Mouse (Mus musculus): ENCODE results near the gene Hkdc1.
A peak's percentile ranks its signal among the peaks of the same experiment; 100 is the strongest.

Hkdc1 gene

DNA sequence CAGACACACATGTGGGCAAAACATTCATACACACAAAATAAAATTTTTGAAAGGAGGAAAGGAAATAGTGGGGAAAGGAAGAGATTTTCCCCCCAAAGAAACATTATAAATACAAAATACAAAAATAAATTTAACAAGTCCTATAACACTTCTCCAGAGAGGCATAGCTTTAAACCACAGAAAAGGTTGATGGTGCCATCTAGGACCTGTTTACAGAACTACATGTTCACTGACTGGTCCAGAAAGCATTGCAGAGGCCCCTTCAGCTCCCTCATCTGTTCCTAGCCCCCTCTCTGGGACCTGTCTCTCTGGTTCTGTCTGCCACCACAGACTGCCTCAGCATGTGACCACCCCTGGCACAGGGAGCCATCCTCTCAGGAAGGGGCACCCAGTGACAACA, 41.4 kb downstream of the Hkdc1 start:
- DNase-seq (ENCODE audit: extremely low spot score, low spot score) = no peak

DNA sequence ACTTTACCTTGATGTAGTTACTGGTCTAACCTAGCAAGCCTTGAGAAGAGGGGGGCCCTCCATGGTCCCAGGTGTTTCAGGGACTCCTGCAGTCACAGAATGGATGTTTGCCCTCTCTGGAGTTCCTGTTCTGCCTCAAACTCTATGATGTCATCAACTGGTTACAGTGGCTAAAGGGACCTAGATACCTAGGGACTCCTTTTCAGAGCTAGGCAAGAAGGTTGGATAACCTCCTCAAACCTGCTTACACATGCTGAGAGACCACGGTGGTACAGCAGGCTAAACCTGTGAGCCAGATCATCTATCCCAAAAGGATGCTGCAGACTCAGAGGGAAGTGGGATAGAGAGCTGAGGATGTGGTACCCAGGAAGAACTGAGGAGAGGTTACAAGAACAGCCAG, 42.5 kb downstream of the Hkdc1 start, which contains the start of gene Hk1:
Gene Hk1 (minus strand): TSS at position 101 of the 400 bp plus-strand sequence.
- no peak for DNase-seq (ENCODE audit: extremely low spot score, low spot score)

DNA sequence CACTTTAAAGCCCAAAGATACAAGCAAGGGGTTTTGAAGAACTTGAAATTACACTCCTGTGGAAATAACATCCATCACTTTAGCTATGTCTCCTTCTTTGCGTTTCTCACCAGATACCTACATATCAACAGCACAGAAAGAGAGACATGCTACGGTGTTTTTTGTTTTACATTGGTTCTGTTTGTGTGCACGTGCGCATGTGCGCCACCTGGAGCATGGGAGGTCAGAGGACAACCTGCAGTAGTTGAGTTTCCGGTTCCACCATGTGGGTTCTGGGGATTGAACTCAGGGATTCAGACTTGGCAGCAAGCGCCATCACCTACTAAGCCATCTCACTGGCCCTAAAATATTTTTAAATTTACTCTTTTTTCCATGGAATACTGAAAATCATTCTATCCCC, 63.5 kb downstream of the Hkdc1 start:
- no peak for DNase-seq (ENCODE audit: extremely low spot score, low spot score)

DNA sequence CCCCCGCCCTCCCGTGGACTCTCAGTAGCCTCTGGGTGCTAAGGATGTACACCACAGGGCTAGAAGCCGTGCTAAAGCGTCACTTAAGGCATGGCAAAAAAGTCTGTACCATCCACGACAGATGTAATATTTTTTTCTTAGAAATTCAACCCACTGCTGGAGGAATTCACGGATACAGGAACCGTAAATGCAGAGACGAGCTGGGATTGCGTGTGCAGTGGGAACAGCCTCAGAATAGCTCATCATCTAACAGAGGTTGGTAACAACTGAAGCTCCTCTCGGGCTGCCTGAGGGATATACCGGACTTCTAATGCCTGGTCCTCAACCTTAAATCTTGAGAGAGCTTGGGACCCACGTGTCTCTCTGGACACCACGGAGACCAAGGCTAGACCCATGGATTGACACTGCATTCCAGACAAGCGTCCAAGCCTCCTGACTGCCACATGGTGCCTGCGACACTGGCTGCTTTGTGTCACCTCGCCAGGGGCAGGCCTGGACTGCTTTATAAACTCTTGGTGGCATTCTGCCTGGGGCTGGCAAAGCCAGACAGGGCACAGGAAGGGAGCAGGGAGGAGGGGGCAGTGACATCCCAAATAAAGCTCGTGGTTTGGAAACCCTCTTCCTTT, 66.1 kb downstream of the Hkdc1 start:
- no peak for DNase-seq (ENCODE audit: extremely low spot score, low spot score)

DNA sequence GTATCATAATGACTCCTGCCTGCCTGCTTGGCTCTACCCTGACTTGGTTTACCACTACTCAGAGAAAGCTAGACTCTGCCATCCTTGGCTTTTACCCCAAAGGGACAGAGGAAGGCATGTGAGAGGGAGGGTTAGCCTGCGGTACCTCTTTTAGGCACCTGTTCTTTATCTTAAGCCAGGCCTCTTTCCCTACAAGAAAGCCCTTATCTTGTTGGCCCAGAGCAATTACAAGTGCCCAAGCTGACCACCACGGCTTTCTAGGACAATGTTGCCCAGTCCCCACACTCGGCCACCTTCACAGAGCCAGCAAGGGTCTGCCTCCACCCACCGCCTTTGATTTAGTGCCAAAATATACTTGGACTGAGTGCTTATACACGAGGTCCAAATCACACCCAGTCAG, 77.1 kb downstream of the Hkdc1 start:
- DNase-seq (ENCODE audit: extremely low spot score, low spot score) = no peak

DNA sequence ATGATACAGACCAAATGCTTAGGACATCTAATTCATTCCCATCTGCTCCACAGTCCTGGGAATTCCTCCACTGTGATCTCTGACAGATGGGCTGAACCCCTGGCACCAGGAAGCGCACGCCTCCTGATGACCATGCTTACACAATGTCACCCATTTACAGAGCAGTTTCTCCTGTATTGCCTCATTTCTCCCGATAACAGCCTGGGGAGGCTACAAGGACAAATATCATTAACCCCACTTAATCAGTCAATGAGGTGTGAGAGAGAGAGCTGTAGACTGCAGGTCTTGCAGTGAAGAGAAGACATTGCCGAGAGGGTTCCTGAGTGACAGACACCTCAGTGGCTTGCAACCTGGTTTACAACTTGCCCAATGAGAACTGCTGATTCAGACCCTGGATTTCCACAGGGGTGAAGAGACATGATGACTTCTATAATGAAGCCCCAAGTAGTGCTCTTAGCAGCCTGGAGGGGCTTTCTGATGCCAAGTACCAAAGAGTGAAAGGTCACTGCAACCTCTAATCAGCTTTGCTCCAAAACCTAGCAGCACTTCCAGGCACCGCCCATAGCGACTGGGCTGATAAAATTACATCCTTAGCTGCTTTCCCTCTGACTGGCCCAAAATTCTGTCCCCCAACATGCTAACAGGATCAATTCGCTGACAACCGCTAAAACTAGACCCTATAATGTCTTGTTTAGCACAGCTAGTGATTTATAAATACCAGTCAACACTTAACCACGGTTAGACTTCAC, 78.1 kb downstream of the Hkdc1 start:
- DNase-seq (ENCODE audit: extremely low spot score, low spot score) = no peak

DNA sequence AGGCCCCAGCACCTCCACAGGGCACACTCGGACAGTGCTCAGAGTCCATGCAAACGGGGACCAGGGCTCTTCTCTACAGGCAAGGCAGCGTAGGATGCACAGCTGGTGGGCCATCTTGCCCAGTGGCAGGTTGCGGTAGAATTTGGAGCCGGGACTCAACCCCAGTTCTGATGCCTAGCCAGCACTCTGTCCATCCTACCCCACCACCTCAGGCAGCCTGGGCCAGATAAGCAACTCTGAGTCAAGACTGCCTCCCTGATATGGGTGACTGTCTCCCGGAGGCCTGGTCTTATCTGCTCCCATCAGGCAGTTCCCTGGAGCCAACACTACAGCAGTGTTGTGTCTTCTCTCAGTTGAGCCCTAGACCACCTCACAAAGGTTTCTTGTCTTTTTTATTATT, 79.8 kb downstream of the Hkdc1 start:
- no peak for DNase-seq (ENCODE audit: extremely low spot score, low spot score)

DNA sequence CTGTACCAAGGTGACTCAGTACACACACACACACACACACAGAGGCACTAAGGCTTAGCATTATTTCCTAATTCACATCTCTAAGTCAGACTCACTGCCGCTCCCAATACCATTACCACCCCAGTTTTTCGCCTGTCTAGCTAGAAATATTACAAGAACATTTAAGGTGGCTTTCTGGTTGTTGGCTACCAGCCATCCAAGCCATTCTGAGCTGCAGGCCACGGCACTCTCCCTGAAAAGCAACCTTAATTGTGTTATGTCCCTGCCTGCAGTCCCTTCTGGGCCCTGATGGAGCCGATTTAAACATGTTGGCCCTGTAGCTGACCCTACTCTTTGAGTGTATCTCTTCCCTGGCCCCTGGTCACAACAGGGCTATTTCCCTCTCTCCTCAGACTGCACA, 80.3 kb downstream of the Hkdc1 start:
- no peak for DNase-seq (ENCODE audit: extremely low spot score, low spot score)

DNA sequence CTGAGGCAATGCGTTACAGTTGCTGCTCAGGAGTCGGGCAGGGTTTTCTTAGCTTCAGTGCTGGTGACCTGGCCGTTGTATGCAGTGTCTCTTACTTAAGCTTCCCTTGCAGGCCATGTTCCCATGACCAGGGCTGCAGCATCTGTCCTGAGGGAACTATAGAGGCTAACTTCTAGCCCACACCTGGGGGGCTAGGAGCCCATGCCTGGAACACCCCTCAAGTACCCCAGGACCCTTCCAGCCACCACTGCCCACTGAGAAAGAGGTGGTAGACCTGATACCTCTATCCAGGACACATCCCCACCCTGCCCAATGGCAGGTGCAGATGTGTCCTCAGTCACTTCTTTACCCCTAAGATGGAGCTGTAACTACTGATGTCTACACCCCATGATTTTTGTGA, 81.3 kb downstream of the Hkdc1 start:
- no peak for DNase-seq (ENCODE audit: extremely low spot score, low spot score)

DNA sequence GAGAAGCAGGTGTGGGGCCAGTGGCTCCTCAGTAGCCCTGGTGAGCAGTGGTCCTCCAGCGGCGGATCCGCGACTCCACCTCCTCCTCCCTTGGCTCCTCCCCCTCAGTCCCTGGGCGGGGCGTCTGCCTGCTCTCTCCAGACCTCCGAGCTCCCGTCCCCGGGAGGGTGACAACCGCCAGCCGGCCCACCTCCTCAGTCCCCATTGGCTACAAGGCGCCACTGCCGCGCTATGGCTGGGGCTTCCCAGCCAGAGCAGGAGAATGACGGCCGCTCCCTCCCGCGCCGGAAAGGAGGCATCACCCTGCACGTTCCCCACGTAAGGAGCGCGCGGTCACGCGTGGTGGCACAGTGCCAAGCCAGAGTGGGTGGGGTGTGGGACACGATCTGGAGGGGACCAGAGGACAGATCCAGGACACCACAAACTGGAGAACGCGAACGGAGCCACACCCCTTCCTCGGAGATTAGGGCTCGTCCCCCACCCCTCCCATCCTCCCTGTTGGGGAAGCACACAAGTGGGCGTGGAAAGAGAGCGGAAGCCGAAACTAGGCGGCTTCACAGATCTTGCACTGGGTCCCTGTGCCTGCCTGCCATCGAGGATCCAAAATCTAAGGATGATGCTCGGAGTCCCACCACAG, 82.1 kb downstream of the Hkdc1 start:
- peak; percentile 95 for DNase-seq (ENCODE audit: extremely low spot score, low spot score)

DNA sequence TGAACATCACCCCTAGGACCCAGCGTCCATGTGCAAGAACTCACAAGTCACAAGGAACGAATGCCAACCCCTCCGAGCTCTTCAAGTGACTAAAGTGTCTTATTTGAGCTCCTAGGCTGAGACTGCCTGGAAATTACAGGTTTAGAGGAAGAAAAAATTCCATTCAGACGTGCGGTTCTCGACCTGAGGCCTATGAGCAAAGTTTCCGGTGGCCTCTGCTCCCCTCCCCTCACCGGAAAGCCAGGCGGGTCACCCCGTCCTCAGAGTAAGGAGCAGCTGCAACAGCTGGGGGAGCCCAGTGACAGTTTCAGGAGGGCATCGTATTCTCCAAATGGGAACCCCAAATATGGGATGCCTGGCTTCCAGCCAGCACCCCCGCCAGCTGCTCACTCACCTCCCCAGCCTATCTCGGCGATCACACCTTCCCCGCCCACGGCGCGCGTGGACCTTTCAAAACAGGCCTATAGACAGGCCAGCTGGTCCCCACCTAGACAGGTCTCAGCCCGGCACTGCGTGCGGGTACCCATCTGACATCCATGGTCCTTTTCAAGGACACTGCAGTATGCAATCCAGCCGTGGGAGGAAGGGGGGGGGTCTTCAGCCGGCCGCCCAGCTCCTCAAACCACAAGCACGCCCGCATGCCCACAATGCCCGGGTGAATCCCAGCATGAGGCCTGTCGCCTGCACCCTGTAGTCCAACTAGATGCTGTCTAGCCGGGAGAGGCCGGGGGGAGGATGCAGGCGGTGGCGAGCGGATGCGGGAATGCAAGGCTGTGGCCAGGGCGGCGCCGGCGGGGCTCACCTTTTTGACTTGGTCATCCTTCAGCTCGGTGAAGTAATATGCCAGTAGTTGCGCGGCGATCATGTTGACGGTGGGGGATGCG, 82.8 kb downstream of the Hkdc1 start:
- no peak for DNase-seq (ENCODE audit: extremely low spot score, low spot score)

DNA sequence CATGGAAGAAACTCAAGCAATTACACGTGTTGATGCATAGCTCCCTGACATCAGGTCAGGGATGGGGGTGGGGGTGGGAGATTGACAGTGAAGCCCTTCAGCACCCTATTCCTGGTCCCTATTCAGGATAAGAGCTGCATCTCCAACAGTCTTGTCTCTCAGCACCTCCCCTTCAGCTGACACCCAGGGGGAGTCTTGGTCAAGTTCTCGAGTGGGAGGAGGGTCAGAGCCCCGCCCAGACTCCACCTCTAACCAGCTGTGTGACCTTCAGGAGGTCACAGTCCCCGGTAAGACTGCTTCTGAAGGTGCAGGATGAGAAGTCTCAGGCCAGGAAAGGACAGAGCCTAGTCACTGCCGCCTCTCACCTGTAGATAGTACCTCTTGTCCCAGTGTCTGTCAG, 83.7 kb downstream of the Hkdc1 start:
- no peak for DNase-seq (ENCODE audit: extremely low spot score, low spot score)

DNA sequence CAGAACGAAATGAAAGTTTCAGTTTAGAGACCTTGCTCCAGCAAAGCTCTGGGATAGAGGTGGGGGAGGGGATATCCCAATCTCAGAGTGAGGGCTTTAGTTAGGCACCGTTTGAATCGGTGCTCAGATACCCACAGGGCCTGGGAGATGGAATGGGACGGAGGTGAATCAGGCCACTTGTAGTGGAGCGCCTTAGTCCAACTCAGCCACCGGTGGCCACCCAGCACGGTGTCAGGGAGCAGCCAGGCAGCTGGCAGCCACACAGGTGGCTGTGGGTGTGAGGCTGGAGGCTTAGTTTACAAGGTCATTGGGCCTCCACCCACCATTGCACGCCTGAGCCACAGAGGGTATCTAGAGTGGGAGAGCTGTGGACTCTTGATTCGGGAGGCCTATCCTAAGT, 84.1 kb downstream of the Hkdc1 start:
- no peak for DNase-seq (ENCODE audit: extremely low spot score, low spot score)

DNA sequence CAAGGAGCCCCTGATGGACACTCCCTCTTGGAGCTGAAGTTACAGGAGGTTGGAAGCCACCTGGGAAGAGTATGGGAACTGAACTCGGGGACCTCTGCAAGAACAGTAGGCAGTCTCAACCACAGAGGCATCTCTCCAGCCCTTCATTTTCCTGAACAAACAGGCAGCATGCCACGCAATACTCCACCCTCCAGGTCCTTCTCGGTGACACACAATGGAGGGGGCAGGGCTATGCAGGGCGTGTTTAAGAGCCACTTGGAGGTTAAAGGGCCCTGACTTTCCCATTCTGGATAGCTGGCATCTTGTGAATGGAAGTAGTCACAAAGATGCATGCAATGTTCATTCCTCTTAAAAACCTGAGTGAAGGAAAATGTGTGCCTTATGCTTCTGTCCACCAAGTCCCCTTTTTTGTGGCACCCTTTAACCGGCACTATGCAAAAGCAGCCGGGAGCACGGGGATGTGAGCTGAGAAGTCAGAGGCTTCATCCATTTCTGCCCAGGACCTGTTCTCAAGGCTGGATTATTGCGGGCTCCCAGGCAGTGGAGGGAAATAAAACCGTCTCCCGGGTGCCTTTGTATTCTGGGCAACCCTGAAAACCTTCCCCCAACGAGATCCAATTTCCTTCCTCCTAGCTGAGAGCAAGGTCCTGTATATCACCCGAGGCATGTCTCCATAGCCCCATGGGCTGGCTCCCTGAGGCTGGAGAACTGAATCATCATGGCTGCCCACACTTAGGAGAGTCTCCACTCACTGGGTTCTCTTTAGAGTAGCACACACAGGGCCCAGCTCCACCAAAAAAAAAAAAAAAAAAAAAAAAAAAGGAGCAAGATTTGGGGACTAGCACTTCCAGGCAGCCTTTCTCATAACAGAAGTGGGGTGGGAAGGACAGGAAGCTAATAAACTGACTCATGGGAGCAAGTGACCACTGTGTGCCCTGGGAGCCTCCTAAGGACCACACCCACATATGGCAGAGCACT, 85.4 kb downstream of the Hkdc1 start:
- DNase-seq (ENCODE audit: extremely low spot score, low spot score) = no peak

DNA sequence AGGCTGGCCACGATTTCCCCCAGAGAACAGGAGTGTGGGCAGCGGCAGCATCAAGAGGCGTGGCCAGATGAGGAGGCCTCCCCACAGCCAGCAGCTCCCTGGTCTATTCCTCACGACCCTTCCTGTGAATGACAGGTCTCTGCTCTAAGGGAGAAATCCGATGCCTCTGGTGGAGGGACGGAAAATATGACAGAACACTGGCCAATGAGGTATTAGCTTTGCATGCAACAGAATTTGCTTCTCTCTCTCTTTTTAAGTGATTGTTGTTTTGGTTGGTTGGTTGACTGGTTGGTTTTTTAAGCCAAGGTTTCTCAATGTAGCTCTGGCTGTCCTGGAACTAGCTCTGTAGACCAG, 86.9 kb downstream of the Hkdc1 start:
- no peak for DNase-seq (ENCODE audit: extremely low spot score, low spot score)

DNA sequence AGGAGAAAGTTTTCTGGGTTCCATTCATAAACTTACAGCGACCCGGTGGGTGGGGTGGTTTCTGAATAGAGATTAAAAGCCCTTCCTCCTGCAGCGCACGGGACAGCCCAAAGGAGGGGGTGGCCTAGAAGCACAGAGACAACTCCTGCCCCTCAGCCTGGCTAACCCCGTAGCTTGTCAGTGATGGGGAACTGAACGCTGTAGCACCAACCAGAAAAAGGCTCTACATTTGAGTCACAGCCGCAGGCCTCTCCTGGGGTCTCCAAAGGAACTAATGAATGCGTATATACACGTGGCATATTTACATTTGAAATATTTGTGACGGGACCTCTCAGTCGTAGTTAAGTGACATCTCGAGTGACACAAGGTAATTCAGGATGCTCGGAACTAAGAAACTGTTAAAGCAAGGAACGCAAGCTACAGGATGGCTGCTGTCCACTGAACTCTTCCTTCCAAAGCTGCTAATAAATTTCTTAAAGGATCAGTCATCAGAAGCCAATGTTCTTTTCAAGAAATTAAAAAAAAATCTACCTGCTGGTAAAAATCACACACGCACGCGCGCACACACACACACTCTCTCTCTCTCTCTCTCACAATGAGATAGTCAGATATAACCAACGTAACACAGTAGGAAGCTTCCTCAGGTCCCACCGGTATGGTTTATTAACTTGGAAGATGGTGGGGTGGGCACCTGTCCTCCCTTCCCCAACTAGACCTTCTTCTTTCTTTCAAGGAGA, 87.4 kb downstream of the Hkdc1 start:
- no peak for DNase-seq (ENCODE audit: extremely low spot score, low spot score)

DNA sequence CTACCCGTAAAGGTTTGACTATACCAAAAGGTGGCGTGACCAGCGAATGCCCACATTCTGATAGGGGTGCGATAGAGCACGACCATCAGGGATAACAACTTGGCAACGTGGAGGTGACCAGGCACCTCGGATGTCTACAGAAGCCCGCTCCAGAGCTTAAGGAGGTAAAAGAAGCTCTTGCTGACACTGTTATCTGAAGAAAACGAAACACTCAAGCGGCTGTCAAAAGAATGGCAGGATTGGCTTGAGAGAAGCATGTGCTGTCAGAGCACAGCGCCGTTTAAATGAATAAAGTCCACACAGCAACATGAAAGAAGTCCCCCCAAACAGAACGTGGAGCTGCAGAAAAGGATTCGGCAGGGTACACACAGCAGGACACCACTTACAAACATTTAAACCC, 89.0 kb downstream of the Hkdc1 start:
- DNase-seq (ENCODE audit: extremely low spot score, low spot score) = no peak

All from neural tube, embryonic 10.5 days (tissue).